Mouse (Mus musculus): ENCODE results near the gene Mill1. TPM values are rescaled to one million over a fixed set of nuclear protein-coding genes. Genes with fewer than 3 reads are reported as not detected.

Mill1 gene
- polyA plus RNA-seq, 1 experiment = not detected

DNA sequence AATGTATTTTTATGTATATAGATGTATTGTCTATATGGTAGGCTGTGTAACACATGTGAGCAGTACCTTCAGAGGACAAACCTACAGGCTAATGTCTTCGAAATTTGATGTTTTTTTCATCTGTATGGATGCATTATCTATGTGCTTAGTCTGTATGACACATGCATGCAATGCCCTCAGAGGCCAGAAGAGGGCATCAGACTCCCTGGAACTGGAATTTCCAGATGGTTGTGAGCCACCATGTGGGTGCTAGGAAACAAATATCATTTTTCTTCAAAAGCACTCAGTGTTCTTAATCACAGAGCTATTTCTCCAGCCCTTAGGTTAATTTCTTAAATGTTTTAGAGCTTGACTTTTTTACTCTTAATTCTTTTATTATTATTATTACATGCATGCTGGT is 15.1 kb downstream of the Mill1 start:
- no peak overlapping the region for H3K27ac ChIP-seq (ENCODE audit: insufficient read depth, low read length)
- H3K4me3 ChIP-seq (ENCODE audit: low read depth, low read length) = no peak overlapping the region
- no peaks in the 10 kb centered on the region for H3K9me3 ChIP-seq (replicated peaks; ENCODE audit: control insufficient read depth, insufficient read depth, low read length, poor library complexity, severe bottlenecking)
- TF ChIP-seq POLR2A (IDR thresholded peaks at IDR 0.05; ENCODE audit: insufficient read depth, low read length) (no peak), CTCF (IDR thresholded peaks at IDR 0.05; ENCODE audit: low read depth, low read length) (peak; percentile 49), EP300 (IDR thresholded peaks at IDR 0.05; ENCODE audit: insufficient read depth, low read depth, low read length) (no peak)
- H3K36me3 ChIP-seq (ENCODE audit: control insufficient read depth, insufficient read depth, low read length, poor library complexity, severe bottlenecking) = no peaks in the 10 kb centered on the region
- H3K4me1 ChIP-seq (ENCODE audit: control insufficient read depth, insufficient read depth, low read length) = no peaks in the 10 kb centered on the region
- no peaks in the 10 kb centered on the region for H3K27me3 ChIP-seq (ENCODE audit: control insufficient read depth, insufficient read depth, low read length, poor library complexity, severe bottlenecking)
- H3K9ac ChIP-seq (ENCODE audit: low read depth, poor library complexity, severe bottlenecking) = no peak overlapping the region

DNA sequence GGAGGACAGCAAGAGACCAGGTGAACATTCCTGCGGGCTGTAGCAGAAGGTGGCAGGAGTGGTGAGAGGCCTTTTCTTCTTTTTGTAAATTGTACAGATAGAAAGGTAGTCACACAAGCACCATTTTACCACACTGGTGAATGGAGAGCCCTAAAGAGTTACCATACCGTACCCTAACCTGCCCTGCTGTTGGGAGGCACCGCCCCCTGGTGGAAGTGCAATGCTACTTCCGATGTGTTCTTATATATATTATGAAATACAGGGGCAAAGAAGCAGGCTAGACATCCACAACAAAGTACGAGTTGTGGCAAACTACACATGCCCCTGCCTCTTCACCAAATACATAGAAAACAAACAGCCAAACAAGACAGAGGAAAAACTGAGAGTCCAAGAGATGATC is 19.9 kb downstream of the Mill1 start:
- TF ChIP-seq POLR2A (IDR thresholded peaks at IDR 0.05; ENCODE audit: insufficient read depth, low read length) (no peak), CTCF (IDR thresholded peaks at IDR 0.05; ENCODE audit: low read depth, low read length) (peak; percentile 71)
- Histone ChIP-seq H3K36me3 (ENCODE audit: control insufficient read depth, insufficient read depth, low read length, poor library complexity, severe bottlenecking) (no peaks in the 10 kb centered on the region), H3K9me3 (replicated peaks; ENCODE audit: control insufficient read depth, insufficient read depth, low read length, poor library complexity, severe bottlenecking) (no peaks in the 10 kb centered on the region), H3K27me3 (ENCODE audit: control insufficient read depth, insufficient read depth, low read length, poor library complexity, severe bottlenecking) (no peaks in the 10 kb centered on the region), H3K27ac (ENCODE audit: insufficient read depth, low read length) (no peak overlapping the region), H3K4me3 (ENCODE audit: low read depth, low read length) (no peak overlapping the region), H3K9ac (ENCODE audit: low read depth, poor library complexity, severe bottlenecking) (no peak overlapping the region), H3K4me1 (ENCODE audit: control insufficient read depth, insufficient read depth, low read length) (no peaks in the 10 kb centered on the region)

Other genes starting within 250 kb of the Mill1 start
- gene Ceacam13, start 235.5 kb upstream of the Mill1 start, polyA plus RNA-seq (2011; ENCODE audit: insufficient read depth, insufficient read length, low read depth, missing spikeins) = 0.60 TPM in 1 of 2 replicates, not detected in the other
- 0.64 and 4.7 TPM in 2 replicates for gene Ceacam12, start 179.4 kb upstream of the Mill1 start, polyA plus RNA-seq (2011; ENCODE audit: insufficient read depth, insufficient read length, low read depth, missing spikeins)
- not detected in 2 replicates for gene Igfl3, start 68.9 kb upstream of the Mill1 start, polyA plus RNA-seq (2011; ENCODE audit: insufficient read depth, insufficient read length, low read depth, missing spikeins)
- 0.73 and 2.7 TPM in 2 replicates for gene Psg18, start 109.7 kb downstream of the Mill1 start, polyA plus RNA-seq (2011; ENCODE audit: insufficient read depth, insufficient read length, low read depth, missing spikeins)
- 0.47 and 1.1 TPM in 2 replicates for gene Psg28, start 186.7 kb downstream of the Mill1 start, polyA plus RNA-seq (2011; ENCODE audit: insufficient read depth, insufficient read length, low read depth, missing spikeins)
- not detected in 2 replicates for gene Psg26, start 238.8 kb downstream of the Mill1 start, polyA plus RNA-seq (2011; ENCODE audit: insufficient read depth, insufficient read length, low read depth, missing spikeins)